Mouse (Mus musculus) neural tube, embryonic 14.5 days (tissue): ENCODE data around the gene Rad18. TPM values are rescaled to one million over a fixed set of nuclear protein-coding genes. Genes with fewer than 3 reads are reported as not detected.

Experiments used
- ATAC-seq: fragments of 200-750 bp; cut with Nextera tagmentation; 2 replicates; pipeline ENCODE4 v1.8.0; 2017; ENCODE audit warnings: low read depth, mild to moderate bottlenecking, moderate TSS enrichment, moderate library complexity
- H3K27ac ChIP-seq: fragments of 300-500 bp; sonication (generic); 2 replicates; pipeline ENCODE4 v1.5.1; 2014; ENCODE audit warnings: low read depth, mild to moderate bottlenecking, control low read depth, low read length, moderate library complexity, mixed read lengths
- H3K27me3 ChIP-seq: fragments of 300-500 bp; sonication (generic); 2 replicates; pipeline ENCODE4 v1.6.1; 2014; ENCODE audit warnings: low read length; ENCODE audit not compliant: control insufficient read depth, insufficient read depth
- H3K36me3 ChIP-seq: fragments of 300-500 bp; sonication (generic); 2 replicates; pipeline ENCODE4 v1.6.1; 2014; ENCODE audit warnings: low read length, mixed read lengths; ENCODE audit not compliant: control insufficient read depth, insufficient read depth
- H3K4me1 ChIP-seq: fragments of 300-500 bp; sonication (generic); 2 replicates; pipeline ENCODE4 v1.6.1; 2014; ENCODE audit warnings: low read length; ENCODE audit not compliant: control insufficient read depth, insufficient read depth
- H3K4me2 ChIP-seq: fragments of 300-500 bp; sonication (generic); 2 replicates; pipeline ENCODE4 v1.6.1; 2014; ENCODE audit warnings: mild to moderate bottlenecking, low read depth, low read length, control low read depth
- H3K4me3 ChIP-seq: fragments of 300-500 bp; sonication (generic); 2 replicates; pipeline ENCODE4 v1.5.1; 2014; ENCODE audit warnings: low read depth, low read length, control low read depth, mixed read lengths
- H3K9ac ChIP-seq: fragments of 300-500 bp; sonication (generic); replicated peaks from 2 replicates; pipeline ENCODE4 v1.6.1; 2014; ENCODE audit warnings: low read depth, mild to moderate bottlenecking, control low read depth, low read length, mixed read lengths
- H3K9me3 ChIP-seq: fragments of 300-500 bp; sonication (generic); 2 replicates; pipeline ENCODE4 v1.6.1; 2016; ENCODE audit warnings: low read length; ENCODE audit not compliant: control insufficient read depth
- WGBS: fragments of 180-500 bp; shearing (Covaris S2); extraction: QIAGEN DNeasy Blood & Tissue Kit; methylation state at CpG from one replicate; pipeline ENCODE4 v1.1.7; 2014; 5-methylcytosine and 5-hydroxymethylcytosine counted together
- polyA plus RNA-seq: library from polyadenylated mRNA; unstranded; fragments of >200 nt; fragmentation: Nextera tagmentation; extraction: Ambion mirVana; gene quantifications from 2 replicates; pipeline ENCODE4 v1.2.1, GENCODE M21; 2014

The Rad18 gene
- polyA plus RNA-seq, 1 experiment from 2014 or later, result 14.2 TPM

DNA sequence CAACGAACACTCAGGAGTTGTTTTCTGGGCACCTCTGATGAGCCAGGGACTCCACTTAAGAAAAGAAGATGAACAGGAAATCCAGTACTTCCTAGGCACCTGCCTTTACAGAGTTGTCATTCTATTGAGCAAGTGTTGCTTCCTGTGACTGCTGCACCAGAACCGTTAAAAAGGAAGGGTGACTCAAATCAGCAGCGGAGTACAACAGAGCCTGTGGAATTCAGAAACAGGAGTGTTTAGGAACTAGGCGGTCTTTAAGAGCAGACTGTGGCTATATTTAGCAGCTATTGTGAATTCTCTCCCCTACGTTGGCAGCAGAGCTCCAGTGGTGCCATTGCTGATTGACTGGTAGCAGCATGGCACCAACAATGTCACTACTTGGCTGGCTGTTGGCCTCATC is 119.3 kb downstream of the Rad18 start:
- H3K36me3 ChIP-seq, result no peaks in the 10 kb centered on the region
- H3K9ac ChIP-seq, result no peak overlapping the region
- no peak overlapping the region for H3K4me2 ChIP-seq
- ATAC-seq, result no peak
- no peaks in the 10 kb centered on the region for H3K9me3 ChIP-seq
- no peaks in the 10 kb centered on the region for H3K27me3 ChIP-seq
- no peak overlapping the region for H3K4me3 ChIP-seq
- WGBS, result 79% methylated on average over 5 of the region's 5 CpGs
- H3K27ac ChIP-seq, result no peak overlapping the region
- no peaks in the 10 kb centered on the region for H3K4me1 ChIP-seq

DNA sequence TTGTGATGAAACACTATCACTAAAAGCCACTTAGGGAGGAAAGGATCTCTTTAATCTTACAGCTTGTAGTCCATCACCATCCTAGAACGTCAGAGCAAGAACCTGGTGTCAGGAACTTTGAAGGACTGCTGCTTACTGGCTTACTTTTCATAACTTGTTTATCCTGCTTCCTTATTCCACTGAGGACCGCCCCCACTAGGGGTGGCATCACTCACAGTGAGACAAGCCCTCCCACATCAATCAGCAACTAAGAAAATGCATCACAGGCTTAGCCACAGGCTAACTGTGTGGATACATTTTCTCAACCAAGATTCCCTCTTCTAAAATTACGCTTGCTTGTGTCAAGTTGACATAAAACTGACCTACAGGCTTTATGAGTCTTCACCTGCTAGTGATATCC is 121.9 kb downstream of the Rad18 start:
- no peaks in the 10 kb centered on the region for H3K36me3 ChIP-seq
- H3K4me2 ChIP-seq, result no peak overlapping the region
- H3K27me3 ChIP-seq, result no peaks in the 10 kb centered on the region
- no peak overlapping the region for H3K9ac ChIP-seq
- H3K4me3 ChIP-seq, result no peak overlapping the region
- 85% methylated on average over 3 of the region's 3 CpGs for WGBS
- no peak for ATAC-seq
- H3K9me3 ChIP-seq, result no peaks in the 10 kb centered on the region
- no peaks in the 10 kb centered on the region for H3K4me1 ChIP-seq
- H3K27ac ChIP-seq, result no peak overlapping the region

DNA sequence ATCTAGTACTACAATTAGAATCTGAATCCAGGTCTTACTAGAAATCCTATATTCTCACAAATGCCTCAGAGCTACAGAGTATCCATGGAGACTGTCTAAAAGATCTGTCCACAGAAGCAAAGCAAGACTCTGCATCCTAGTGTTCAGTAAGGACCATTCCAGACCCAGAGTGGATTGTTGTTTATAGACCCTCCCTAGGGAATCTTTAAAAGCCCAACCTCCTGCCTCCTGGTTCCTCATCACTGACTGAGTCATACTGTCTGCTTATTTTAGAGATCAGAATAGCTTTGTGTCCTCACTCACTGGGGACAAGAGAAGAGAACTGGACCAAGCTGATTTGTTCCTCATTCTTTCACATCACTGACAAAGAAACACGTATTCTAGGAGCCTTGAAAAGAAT is 126.1 kb downstream of the Rad18 start:
- Histone ChIP-seq H3K9ac (no peak overlapping the region), H3K27ac (no peak overlapping the region), H3K4me2 (no peak overlapping the region), H3K4me1 (no peaks in the 10 kb centered on the region), H3K9me3 (no peaks in the 10 kb centered on the region), H3K27me3 (no peaks in the 10 kb centered on the region), H3K4me3 (no peak overlapping the region), H3K36me3 (no peaks in the 10 kb centered on the region)
- no peak for ATAC-seq
- 56% methylated on average over 1 of the region's 1 CpGs for WGBS

Other genes starting within 250 kb of the Rad18 start
- gene Cav3, start 237.2 kb downstream of the Rad18 start, polyA plus RNA-seq, result 0.29 TPM in 1 of 2 replicates, not detected in the other
- 1.4 and 1.9 TPM in 2 replicates for gene Oxtr, start 206.7 kb downstream of the Rad18 start, polyA plus RNA-seq